Mouse (Mus musculus): ENCODE results near the gene Pgpep1l.
A peak's percentile ranks its signal among the peaks of the same experiment; 100 is the strongest.
"Not testable (repeated sequence)": the region's sequence is repeated elsewhere in the genome, so short reads cannot be mapped to it uniquely, and the experiment has no call there.

The Pgpep1l gene

DNA sequence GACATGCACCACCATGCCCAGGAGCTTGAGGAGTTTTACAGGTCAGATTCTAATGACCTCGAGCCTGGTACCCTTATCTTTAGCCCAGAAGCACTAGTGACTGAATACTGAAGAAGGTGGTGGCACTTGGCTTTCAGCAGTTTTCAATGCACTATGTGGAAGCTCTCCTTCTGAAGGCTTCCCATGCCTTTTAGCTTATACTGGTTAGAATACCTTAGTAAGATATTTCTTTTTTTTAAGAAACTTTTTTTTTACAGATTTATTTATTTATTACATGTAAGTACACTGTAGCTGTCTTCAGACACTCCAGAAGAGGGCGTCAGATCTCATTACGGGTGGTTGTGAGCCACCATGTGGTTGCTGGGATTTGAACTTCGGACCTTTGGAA lies 19.1 kb upstream of the Pgpep1l start:
- not testable (repeated sequence) for DNase-seq (ENCODE audit: low read depth, low spot score)

DNA sequence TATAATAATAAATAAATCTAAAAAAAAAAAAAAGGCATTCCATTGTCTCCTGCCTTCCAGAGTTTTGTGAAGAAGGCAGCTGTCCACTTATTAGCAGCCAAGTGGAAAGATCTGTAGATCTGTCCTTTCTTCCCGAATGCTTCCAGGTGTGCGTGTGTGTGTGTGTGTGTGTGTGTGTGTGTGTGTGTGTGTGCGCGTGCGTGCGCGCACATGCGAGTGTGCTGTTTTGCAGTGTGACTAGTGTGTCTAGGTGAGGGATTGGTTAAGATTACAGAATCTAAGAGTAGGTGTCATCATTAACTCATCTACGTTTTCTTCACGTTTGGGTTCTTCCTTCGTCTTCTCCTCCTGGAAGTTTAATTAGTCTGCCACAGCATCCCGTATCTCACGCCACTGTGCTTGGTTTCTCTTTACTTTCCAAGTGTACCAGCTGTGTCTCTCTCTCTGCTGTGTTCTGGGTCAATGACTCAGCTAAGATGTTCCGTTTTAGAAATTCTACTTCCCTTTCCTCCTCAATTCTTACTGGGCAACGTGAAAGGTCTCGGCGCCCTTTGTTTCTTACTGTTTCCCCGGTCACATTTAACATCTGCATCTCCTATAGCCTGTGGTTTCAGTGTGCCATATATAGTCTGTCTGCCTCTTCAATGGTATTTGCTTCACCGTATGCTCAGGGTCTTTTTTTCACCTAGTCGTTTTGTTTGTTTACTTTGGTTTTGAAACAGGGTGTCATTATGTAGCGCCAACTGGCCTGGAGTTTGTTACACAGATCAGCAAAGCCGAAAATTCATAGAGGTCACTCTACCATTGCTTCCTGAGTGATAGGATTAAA lies 18.5 kb upstream of the Pgpep1l start:
- DNase-seq (ENCODE audit: low read depth, low spot score), result no peak

DNA sequence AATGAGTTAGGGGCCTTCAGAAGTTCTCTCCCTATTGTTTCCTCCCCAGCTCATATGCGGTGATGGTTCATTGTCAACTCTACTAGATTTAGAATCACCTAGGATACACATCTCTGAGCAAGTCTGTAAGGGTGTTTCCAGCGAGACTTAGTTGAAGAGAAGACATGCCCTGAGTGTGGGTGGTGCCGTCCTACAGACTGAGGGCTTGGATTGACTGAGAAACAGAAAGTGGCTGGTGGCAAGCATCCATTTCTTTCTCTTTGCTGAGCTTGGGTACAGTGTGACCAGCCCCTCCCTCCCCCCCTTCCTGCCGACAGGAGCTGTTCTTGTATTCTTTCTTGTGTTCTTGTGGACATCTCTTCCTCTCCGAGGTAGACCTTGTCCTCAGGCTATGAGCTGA lies 17.3 kb upstream of the Pgpep1l start:
- no peak for DNase-seq (ENCODE audit: low read depth, low spot score)

DNA sequence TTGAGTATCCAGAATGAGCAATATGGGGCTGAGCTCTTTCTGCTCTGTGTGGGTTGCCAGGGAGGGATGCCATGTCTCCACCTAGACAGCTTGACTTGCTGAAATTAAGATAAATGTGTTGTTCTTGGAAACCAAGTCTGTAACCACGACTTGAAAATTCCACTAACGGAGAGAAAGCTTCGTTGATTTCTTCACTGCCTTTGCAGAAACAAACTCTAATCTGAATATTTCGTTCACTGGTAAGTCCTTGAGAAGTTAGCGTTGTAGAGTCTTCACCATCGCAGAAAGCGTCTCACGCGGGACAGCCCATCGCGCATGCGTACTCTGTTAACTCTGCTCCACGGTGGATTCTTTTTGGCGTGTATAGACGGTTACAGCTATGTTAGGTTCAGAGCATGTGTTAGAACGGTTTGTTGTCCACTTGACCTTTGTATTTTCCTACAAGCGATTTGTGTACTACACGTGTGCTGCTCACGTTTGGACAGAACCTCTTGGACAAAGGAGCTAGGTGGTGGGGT lies 16.4 kb upstream of the Pgpep1l start:
- DNase-seq (ENCODE audit: low read depth, low spot score), result no peak

DNA sequence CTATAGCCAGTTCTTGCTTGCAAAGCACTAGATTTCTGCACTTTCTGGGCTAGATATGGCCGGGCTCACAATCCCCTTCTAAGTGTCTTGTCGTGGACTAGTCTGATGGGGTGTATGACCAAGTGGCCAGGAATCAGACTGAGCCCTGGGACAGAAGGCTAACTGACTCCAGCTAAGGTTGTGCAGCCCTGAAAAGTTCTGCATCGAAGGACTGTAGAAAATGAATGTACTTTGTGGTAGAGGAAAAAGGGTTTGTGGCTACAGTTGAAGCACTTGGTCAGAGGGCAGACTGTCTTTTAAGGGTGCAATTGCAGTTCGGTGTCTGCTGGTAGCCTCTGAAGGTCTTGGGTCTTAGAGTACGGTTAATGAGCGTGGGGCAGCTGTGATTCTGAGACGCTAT lies 15.4 kb upstream of the Pgpep1l start:
- DNase-seq (ENCODE audit: low read depth, low spot score), result no peak

DNA sequence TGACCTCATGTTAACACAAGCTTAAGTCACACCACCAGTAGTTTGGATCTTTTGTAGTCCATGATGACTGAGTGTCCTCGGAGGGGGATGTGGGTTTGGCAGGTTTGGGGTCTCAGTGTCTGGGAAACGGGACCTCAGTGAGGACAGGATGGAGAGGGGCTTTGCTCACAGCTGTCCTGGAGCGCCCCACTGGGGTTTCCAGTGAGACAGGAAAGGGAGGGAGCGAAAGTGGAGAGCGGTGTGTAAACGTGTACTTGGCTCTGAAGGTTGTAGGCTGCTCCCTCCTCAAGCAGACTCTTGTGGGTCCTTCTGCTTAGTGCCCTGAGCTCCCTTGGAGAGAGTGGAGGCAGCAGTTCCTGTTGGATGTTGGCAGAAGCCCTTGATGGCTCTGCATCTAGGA lies 14.9 kb upstream of the Pgpep1l start:
- no peak for DNase-seq (ENCODE audit: low read depth, low spot score)

DNA sequence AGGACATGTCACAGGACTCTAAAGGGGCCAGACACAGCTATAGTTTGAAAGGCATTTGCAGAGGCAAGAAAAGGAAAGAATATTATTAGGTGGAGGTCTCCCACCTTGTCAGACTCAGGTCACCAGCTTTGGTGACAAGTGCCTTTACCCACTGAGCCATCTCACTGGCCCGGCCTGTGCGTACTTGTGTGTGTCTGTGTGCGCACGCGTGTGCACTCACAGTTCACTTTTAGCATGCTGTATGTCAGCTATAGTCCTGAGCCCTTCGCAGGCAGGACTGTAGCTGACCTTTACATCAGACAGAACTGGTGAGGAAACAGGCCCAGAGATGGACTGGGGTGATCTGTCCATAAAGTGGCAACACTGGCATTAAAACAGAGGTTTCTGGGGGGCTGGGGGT lies 14.4 kb upstream of the Pgpep1l start:
- DNase-seq (ENCODE audit: low read depth, low spot score), result no peak

DNA sequence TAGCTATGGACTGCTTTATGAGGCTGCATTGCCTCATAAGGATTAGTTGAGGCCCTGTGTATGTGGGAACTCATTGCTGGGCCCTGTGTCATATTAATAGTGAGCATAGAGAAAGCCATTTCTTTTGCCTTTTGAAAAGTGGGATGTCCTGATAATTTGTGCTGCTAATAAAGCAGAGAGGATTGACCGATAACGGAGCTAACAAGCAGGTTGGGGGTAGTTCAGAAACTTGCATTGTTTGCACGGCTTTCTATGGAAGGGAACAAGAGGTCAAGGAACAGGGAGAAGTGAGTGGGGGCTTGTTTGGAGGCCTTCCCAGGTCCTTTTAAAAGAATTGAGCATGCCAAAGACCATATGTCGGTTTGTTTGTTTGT lies 13.9 kb upstream of the Pgpep1l start:
- no peak for DNase-seq (ENCODE audit: low read depth, low spot score)

DNA sequence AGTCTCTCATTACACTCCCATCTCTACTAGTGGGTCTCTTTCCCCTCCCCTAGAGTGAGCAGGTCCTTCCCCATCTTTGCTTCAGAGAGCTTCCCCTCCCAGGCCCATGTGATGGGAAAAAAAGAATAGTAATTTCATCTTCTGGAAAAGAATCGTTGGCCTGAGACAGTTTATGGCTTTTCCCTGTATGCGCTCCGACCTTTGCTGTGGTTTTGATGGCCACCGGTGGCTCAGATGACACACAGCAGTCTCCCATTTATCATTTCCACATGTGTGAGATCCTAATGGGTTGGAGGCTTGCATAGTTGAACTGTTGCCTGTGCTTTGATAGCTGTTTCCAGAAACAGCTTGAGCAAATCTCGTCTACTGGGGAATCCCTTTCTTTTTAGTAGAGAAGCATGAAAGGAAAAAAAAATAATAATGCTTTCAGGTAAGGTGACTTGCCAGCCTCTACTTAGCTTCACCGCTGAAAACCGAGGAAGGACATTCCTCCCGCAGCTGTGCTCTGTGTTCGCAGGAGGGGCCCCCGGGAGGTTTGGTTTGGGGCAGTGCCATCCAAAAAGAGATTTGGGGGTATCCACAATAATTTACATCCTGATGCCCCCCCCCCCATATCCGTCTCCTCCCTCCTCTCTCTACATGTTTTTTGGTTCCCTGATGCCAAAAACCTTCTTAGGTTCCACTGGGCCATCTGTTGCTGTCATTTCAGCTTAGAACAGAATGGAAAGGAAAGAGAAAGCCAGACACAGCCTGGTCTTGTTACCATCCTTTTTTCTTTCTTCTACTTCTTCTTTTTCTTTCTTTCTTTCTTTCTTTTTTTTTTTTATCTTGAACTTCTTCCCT lies 13.2 kb upstream of the Pgpep1l start:
- DNase-seq (ENCODE audit: low read depth, low spot score), result peak; percentile 68

DNA sequence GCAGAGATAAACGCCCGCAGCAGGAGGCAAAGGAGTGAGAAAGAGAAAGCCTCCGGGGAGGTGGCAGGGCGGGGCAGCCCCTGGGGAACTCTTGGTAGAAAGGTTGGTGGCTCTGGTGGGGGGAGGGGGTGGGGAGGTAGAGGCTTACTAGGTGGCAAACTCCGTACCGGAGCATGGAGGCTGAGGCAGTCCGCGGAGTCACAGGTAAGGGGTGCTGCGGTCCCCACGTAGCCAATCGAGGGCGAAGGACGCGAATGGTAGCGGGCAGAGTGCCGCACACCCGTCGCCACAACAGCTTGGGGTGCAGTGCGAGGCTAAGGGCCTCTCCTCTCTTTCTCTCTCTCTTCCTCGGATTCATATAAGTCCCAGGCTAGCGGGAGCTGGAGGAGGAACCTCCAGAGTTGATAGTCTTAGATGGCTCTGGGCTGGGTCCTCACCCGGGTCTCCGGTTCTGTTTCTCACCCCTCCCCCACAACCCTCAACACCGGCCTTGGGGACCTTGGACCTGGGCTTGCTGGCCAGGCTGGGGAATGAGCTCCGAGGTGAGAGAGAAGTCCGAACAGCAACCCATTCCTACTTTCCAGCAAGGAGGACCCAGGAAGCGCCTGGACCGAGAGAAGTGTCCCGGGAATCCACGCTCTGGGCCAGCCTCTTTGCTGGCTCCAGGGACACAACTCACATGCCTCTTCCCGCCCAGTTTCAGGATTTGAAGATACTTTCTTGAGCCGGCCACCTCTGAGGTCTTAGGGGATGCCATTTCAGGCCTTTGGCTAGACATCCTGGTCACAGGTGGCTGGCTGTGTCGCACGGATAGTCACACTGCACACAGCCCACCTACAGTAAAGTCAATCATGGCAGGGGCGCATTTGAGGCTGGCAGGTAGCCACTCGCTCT lies 12.1 kb upstream of the Pgpep1l start:
- no peak for DNase-seq (ENCODE audit: low read depth, low spot score)

DNA sequence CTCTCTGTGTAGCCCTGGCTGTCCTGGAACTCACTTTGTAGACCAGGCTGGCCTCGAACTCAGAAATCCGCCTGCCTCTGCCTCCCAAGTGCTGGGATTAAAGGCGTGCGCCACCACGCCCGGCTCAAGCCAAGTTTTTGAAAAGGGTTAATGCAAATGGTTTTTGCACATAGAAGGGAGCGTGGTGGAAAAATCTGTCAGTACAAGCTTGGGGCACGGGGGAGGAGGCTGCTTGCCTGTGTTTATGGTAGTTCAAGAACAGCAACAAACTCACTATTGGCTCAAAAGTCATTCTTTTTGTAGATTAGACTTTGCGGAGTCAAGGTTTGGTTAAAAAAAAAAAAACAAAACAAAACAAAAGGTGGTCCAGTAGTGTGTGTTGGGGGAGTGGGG lies 11.4 kb upstream of the Pgpep1l start:
- DNase-seq (ENCODE audit: low read depth, low spot score), result not testable (repeated sequence)

DNA sequence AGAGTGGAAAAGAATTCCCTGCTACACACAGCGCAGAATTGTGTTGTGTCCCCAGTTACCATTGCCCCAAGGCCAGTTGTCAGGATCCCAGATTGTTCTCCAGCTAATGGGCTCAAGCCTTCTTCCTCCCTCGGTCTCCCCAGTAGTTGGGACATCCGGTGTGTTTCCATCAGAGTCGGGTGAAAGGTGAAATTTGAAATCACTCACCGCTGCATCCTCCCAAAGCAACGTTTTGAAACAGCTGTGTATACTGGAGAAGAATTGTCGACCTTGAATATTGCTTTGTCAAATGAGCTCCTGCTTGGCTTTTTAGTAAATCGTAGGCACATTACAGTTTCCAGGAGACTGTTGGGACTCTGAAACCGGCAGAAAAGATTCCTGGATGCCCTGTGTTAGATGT lies 10.9 kb upstream of the Pgpep1l start:
- DNase-seq (ENCODE audit: low read depth, low spot score), result no peak

DNA sequence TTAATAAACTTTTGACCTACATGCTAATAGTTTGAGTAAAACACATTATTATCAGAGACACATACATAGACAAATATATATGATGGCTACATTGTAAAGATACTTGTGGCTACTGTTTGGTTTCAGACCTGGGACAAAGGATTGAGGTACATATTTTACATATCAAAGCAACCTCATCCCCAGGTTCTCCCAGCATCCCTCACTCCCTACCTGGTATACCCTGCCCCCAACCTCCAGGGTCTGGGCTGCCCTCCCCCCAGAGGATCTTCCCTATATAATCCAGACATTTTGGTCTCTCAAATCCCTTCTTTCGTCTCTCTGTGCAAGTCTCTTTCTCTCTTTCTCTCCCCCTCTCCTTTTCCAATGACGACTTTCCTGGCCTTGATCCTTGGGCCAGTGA lies 10.2 kb upstream of the Pgpep1l start:
- no peak for DNase-seq (ENCODE audit: low read depth, low spot score)

DNA sequence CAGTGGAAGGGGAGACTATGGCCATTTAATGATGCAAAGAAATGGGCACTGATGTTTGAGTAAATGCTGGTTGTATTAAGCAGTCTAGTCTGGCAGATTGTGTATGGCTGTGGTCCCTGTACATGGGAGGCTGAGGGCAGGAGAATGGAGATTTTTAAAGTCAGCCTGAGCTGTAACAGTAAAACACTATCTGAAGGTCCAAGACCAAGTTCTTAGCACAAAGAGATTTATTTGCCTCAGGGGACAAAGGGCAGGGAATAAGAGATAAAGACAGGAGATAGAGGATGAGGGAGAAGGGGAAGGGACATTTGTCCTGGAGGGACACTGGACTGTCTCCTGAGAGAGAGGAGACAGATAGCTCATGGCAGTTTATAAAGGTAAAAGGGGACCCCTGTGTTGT lies 9.5 kb upstream of the Pgpep1l start, which contains the start of gene Fam169b:
Gene Fam169b (plus strand): TSS at position 325 of the 400 bp plus-strand sequence.
- DNase-seq (ENCODE audit: low read depth, low spot score), result no peak

DNA sequence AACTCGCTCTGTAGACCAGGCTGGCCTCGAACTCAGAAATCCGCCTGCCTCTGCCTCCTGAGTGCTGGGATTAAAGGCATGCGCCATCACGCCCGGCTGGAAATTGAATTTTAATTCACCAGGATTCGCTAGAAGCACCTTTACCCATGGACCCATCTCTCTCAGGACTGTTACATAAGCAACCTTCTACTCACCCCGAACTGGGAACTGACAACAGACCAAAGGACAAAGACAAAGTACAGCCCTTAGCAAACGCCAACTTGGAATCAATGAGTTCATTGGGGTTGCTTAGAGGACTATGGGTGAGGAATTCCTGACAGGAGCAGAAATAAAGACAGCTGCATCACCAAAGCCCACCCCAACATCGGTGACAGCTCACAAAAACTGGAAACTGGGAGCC lies 8.6 kb upstream of the Pgpep1l start:
- no peak for DNase-seq (ENCODE audit: low read depth, low spot score)

DNA sequence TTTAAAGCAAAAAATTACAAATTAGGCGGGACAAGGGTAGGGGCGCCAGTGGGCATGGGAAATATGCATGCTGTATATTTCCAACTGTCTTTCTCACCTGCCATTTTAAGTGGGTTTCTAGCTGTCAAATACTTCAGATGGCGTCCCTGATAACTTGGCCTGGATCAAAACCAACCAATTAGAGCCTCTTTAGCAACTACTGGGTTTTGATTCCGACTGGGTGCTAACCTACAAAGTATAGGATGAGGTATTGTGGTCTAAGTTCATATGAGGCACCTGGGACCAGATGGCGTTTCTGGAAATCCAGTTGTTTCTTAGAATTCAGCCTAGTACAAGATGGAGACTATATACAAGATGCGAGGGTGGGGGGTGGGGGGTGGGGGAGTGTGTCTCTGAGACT lies 7.8 kb upstream of the Pgpep1l start:
- DNase-seq (ENCODE audit: low read depth, low spot score), result no peak

DNA sequence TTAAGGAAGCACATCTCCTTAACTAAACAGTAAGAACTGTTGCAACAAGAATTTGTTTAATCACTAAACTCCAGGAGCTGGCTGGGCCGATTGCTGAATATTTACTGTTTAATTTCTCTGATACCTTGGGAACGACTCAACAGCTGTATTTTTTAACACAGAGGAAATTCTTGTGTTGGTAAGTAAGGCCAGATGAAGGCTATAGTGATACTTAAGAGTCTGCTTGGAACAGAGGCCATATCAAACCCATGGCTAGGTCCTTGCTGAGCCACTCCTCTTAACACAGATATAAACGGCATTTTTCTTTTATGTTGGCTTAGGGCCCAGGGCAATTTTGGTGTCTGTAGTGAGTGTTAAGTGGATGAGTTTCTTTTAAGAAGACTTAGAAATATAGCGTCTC lies 6.5 kb upstream of the Pgpep1l start:
- no peak for DNase-seq (ENCODE audit: low read depth, low spot score)

DNA sequence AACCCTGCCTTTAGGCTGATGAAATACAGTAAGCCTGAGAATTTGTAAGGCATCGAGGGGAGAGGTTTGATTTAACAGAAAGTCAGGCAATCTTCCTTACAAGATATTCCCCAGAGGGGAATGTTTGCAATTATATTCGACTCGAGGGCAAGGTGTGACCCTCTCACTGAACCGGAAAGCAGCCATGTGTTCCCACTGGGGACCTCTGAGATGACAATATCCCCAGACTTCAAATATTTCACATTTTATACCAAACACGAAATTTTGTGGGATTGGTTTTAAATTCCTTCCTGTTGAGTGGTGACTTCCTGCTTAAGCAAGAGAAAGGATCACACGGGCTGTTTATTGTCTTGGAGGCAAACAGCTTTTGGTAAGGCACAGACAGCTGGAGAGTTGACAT lies 2.7 kb upstream of the Pgpep1l start:
- DNase-seq (ENCODE audit: low read depth, low spot score), result peak; percentile 56

DNA sequence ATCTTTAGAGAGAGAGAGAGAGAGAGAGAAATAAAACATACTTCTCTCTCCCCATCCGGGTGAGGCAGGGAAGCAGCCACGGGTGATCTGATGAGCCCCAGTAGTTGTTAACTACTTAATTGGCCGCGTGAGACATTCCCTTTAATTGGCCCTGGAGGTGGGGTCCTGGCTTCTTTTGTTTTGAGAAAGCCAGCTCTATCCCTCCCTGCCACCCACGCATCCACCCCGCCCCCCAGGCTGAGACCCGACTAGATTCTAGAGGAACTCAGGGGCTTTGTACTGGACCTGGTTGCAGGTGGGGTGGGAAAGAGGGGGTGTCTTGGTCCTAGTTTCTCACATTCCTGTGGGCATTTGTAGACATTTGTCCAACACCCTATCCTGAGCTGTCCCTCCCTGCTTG lies 1.4 kb upstream of the Pgpep1l start:
- DNase-seq (ENCODE audit: low read depth, low spot score), result no peak

DNA sequence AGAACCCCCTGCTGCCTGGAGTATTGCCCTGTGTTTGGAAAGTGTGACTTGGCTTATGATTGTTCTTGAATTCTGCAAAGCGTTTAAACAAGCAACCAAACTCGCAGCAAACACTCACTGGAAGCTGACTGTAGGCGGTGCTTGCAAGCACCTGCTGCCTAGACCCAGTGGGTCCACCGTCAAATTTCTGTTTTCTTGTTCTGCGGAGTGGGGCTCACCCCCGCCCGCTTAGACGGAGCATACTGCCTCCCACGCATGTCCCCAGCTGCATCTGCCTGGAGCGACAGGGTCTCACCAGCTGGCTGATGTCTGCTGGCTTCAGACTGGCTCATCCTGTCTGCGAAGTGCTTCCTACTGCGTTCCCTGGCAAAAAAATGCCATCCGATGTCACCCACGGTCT lies 498 bp upstream of the Pgpep1l start:
- DNase-seq (ENCODE audit: low read depth, low spot score), result no peak

DNA sequence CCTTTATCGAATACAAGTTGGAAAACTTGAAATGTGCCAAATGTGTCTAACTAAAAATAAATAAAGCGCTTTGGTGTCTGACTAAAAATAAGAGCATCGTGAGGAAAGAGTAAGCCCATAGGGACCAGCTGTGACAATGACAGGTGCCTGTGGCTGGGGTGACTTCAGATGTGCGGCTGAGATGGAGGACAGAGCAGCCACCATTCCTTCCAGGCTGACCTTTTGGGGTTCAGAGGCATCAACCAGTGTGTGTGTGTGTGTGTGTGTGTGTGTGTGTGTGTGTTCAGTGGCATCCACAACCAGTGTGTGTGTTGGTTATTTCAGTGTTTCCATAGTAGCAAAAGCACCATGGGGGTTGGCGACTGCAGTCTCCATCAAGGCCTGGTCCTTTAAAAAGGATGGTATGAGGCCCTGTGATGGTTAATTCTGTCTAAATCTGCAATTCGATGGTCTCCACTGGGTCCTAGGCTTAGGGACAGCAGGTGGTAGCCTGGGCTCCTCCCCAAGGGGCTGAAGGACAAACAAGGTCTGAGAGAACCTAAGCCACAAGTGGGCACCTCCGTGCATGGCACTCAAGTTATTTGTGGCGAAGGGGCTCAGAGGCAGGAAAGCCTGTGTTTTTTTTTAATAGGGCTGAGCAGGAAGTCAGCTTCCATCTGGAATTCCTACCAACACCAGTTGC lies 546 bp downstream of the Pgpep1l start:
- no peak for DNase-seq (ENCODE audit: low read depth, low spot score)

Measured in forelimb bud, embryonic 11.5 days (tissue).